Mouse (Mus musculus) heart, postnatal 0 days (tissue): ENCODE data around the gene Gm1123.

Experiments
- CTCF ChIP-seq: IDR thresholded peaks from 2 replicates; pipeline ENCODE4 v1.5.1; 2016; ENCODE audit warnings: antibody characterized with exemption, control low read depth, low read depth
- EP300 ChIP-seq: IDR thresholded peaks from 2 replicates; pipeline ENCODE4 v1.6.1; 2016; ENCODE audit warnings: antibody characterized with exemption, low read depth

GRCm38 (mm10) chr9:98999881-99000339 is 35.6 kb downstream of the Gm1123 start:
- TF ChIP-seq CTCF (no peak), EP300 (no peak)
